Mouse (Mus musculus) ES-E14 (cell line): ENCODE data around the gene Ptpre.

Experiments
- HCFC1 ChIP-seq: IDR thresholded peaks from 2 replicates; pipeline ENCODE4 v1.6.1; 2012; ENCODE audit warnings: low read length, inconsistent platforms, borderline replicate concordance; ENCODE audit not compliant: insufficient read depth
- ZNF384 ChIP-seq: IDR thresholded peaks from 2 replicates; pipeline ENCODE4 v1.6.1; 2012; ENCODE audit warnings: low read depth, low read length, inconsistent platforms

GRCm38 (mm10) chr7:135652781-135653180 lies 115.5 kb downstream of the Ptpre start:
- TF ChIP-seq HCFC1 (no peak), ZNF384 (no peak)
